Comparison of ENCODE assay signal across 10 mouse cellular contexts in genomic region chr17:27549234-27549633, GRCm38 (mm10). TPM values are rescaled to one million over a fixed set of nuclear protein-coding genes. Genes with fewer than 3 reads are reported as not detected.
A peak's percentile ranks its signal among the peaks of the same experiment; 100 is the strongest.
DNase-seq lines count a peak whose midpoint lies in the region; ATAC-seq and TF ChIP-seq lines count a peak whose summit lies in the region.
"Had no signal": no experiment of that assay in that cellular context is flagged by ENCODE, and none has a peak within 500 bp of the region (broad histone marks: within the 10 kb centered on the region; RNA-seq: fewer than 3 reads in every experiment).

No protein-coding gene starts in this region.

- H3K4me1 ChIP-seq in midbrain, embryonic 10.5 days = peaks cover 49% of the 10 kb centered on the region
- H3K4me1 ChIP-seq in midbrain, embryonic 16.5 days (ENCODE audit: control insufficient read depth, insufficient read depth, low read length) = no peaks in the 10 kb centered on the region
- H3K4me1 ChIP-seq in heart, postnatal 0 days (ENCODE audit: control insufficient read depth, insufficient read depth) = 0 out of 2 replicates have a peak, but pooled peaks cover 5% of the 10 kb centered on the region

- no peak overlapping the region for H3K9ac ChIP-seq in midbrain, embryonic 16.5 days (ENCODE audit: low read depth, low read length)
- no peak overlapping the region for H3K9ac ChIP-seq in heart, postnatal 0 days (replicated peaks; ENCODE audit: low read depth, low read length)
- H3K9ac ChIP-seq: embryonic facial prominence, embryonic 12.5 days; hindbrain, embryonic 15.5 days; lung, embryonic 15.5 days had no signal

- H3K4me2 ChIP-seq in midbrain, embryonic 16.5 days (ENCODE audit: low read length) = no peak overlapping the region
- H3K4me2 ChIP-seq in heart, postnatal 0 days (ENCODE audit: low read depth, low read length) = no peak overlapping the region
- H3K4me2 ChIP-seq: embryonic facial prominence, embryonic 12.5 days; hindbrain, embryonic 15.5 days; lung, embryonic 15.5 days had no signal

- H3K27ac ChIP-seq in midbrain, embryonic 10.5 days (replicated peaks) = peak overlapping the region; percentile 86
- no peak overlapping the region for H3K27ac ChIP-seq in midbrain, embryonic 16.5 days (ENCODE audit: low read length)
- H3K27ac ChIP-seq in heart, postnatal 0 days (ENCODE audit: low read depth) = no peak overlapping the region
- H3K27ac ChIP-seq: embryonic facial prominence, embryonic 12.5 days; hindbrain, embryonic 15.5 days; lung, embryonic 15.5 days had no signal

- DNase-seq in heart, adult 11 months = peak; percentile 95
- no peak for DNase-seq in heart, adult 8-10 months (ENCODE audit: low spot score)
- no peak for DNase-seq in midbrain, embryonic 10.5 days (ENCODE audit: low spot score)
- no peak for DNase-seq in heart, postnatal 0 days (ENCODE audit: low spot score)
- peak; percentile 93 for DNase-seq in retina, postnatal 1 day
- DNase-seq in T-cell, adult 2 months (ENCODE audit: low spot score) = no peak

- peak overlapping the region; percentile 11; the same call in 1 of the 2 replicates for H3K4me3 ChIP-seq in midbrain, embryonic 10.5 days
- H3K4me3 ChIP-seq in midbrain, embryonic 16.5 days (ENCODE audit: low read depth, low read length) = no peak overlapping the region
- H3K4me3 ChIP-seq in heart, postnatal 0 days (ENCODE audit: low read depth, low read length) = no peak overlapping the region
- H3K4me3 ChIP-seq: embryonic facial prominence, embryonic 12.5 days; hindbrain, embryonic 15.5 days; lung, embryonic 15.5 days had no signal

- no peak for TF ChIP-seq EP300 in heart, postnatal 0 days (IDR thresholded peaks at IDR 0.05; ENCODE audit: low read depth)

- no peaks in the 10 kb centered on the region for H3K9me3 ChIP-seq in midbrain, embryonic 10.5 days (replicated peaks)
- no peaks in the 10 kb centered on the region for H3K9me3 ChIP-seq in midbrain, embryonic 16.5 days (replicated peaks; ENCODE audit: control insufficient read depth, low read length, poor library complexity, severe bottlenecking)
- H3K9me3 ChIP-seq in heart, postnatal 0 days (replicated peaks; ENCODE audit: control insufficient read depth, low read length) = no peaks in the 10 kb centered on the region
- H3K9me3 ChIP-seq: embryonic facial prominence, embryonic 12.5 days; hindbrain, embryonic 15.5 days; lung, embryonic 15.5 days had no signal

- no peaks in the 10 kb centered on the region for H3K36me3 ChIP-seq in midbrain, embryonic 10.5 days
- H3K36me3 ChIP-seq in midbrain, embryonic 16.5 days (ENCODE audit: control insufficient read depth, insufficient read depth, low read length) = no peaks in the 10 kb centered on the region
- H3K36me3 ChIP-seq in heart, postnatal 0 days (replicated peaks; ENCODE audit: control insufficient read depth, insufficient read depth, low read length) = no peaks in the 10 kb centered on the region
- H3K36me3 ChIP-seq: embryonic facial prominence, embryonic 12.5 days; hindbrain, embryonic 15.5 days; lung, embryonic 15.5 days had no signal

- no peak for ATAC-seq in midbrain, embryonic 16.5 days
- ATAC-seq in heart, postnatal 0 days (ENCODE audit: insufficient read depth, low read depth) = 0 out of 2 replicates have a peak, but pooled peaks have one; percentile 13

- TF ChIP-seq CTCF in heart, postnatal 0 days (IDR thresholded peaks at IDR 0.05; ENCODE audit: low read depth) = no peak

- WGBS in midbrain, embryonic 10.5 days = 50% methylated on average over 8 of the region's 8 CpGs
- WGBS in midbrain, embryonic 16.5 days = 39% methylated on average over 8 of the region's 8 CpGs
- 56% methylated on average over 8 of the region's 8 CpGs for WGBS in heart, postnatal 0 days

- peaks cover 13% of the 10 kb centered on the region for H3K27me3 ChIP-seq in midbrain, embryonic 10.5 days (ENCODE audit: low read depth, poor library complexity, severe bottlenecking)
- no peaks in the 10 kb centered on the region; the same call in 1 of the 2 replicates for H3K27me3 ChIP-seq in midbrain, embryonic 16.5 days (ENCODE audit: control insufficient read depth, insufficient read depth, low read depth, low read length)
- no peaks in the 10 kb centered on the region for H3K27me3 ChIP-seq in heart, postnatal 0 days (ENCODE audit: control insufficient read depth, insufficient read depth, low read length)
- H3K27me3 ChIP-seq: embryonic facial prominence, embryonic 12.5 days; hindbrain, embryonic 15.5 days; lung, embryonic 15.5 days had no signal

RNA-seq across cellular contexts. Expression of gene Hmga1, which starts 7.1 kb away (rescaled TPM):
- total RNA-seq in heart, adult 8-10 months (2022) = 10 to 100 TPM; 42.6 to 51.1 (median 46.9) TPM
- 620 and 831 TPM in 2 replicates for polyA plus RNA-seq in midbrain, embryonic 10.5 days (2016; fragmentation: Nextera tagmentation; extraction: Ambion mirVana)
- polyA plus RNA-seq in midbrain, embryonic 16.5 days (2015; fragmentation: Nextera tagmentation; extraction: Ambion mirVana) = 124 and 134 TPM in 2 replicates
- total RNA-seq in heart, postnatal 0 days (2014; rRNA removed; ENCODE audit: low replicate concordance) = 108 TPM in 2 replicates
- 56.7 and 59.7 TPM in 2 replicates for polyA plus RNA-seq in heart, postnatal 0 days (2015; fragmentation: Nextera tagmentation; extraction: Ambion mirVana)

RNA-seq across cellular contexts. Expression of gene AI413582, which starts 16.3 kb away (rescaled TPM):
- 10 to 100 TPM in 2 of 4 experiments, 1 to 10 TPM in 2; 6.4 to 10.3 (median 9.9) TPM for total RNA-seq in heart, adult 8-10 months (2022)
- 16.4 and 19.2 TPM in 2 replicates for polyA plus RNA-seq in midbrain, embryonic 10.5 days (2016; fragmentation: Nextera tagmentation; extraction: Ambion mirVana)
- polyA plus RNA-seq in midbrain, embryonic 16.5 days (2015; fragmentation: Nextera tagmentation; extraction: Ambion mirVana) = 55.4 and 65.8 TPM in 2 replicates
- 11.1 and 13.4 TPM in 2 replicates for total RNA-seq in heart, postnatal 0 days (2014; rRNA removed; ENCODE audit: low replicate concordance)
- polyA plus RNA-seq in heart, postnatal 0 days (2015; fragmentation: Nextera tagmentation; extraction: Ambion mirVana) = 18.5 and 20.1 TPM in 2 replicates

RNA-seq across cellular contexts. Expression of gene Grm4, which starts 28.0 kb away (rescaled TPM):
- total RNA-seq in heart, adult 8-10 months (2022) = under 1 TPM in 3 of 4 experiments, not detected in 1; 0.16 to 0.30 (median 0.23) TPM
- 2.8 and 3.5 TPM in 2 replicates for polyA plus RNA-seq in midbrain, embryonic 10.5 days (2016; fragmentation: Nextera tagmentation; extraction: Ambion mirVana)
- polyA plus RNA-seq in midbrain, embryonic 16.5 days (2015; fragmentation: Nextera tagmentation; extraction: Ambion mirVana) = 7.5 and 11.0 TPM in 2 replicates
- total RNA-seq in heart, postnatal 0 days (2014; rRNA removed; ENCODE audit: low replicate concordance) = not detected in 2 replicates
- 0.03 TPM in 1 of 2 replicates, not detected in the other for polyA plus RNA-seq in heart, postnatal 0 days (2015; fragmentation: Nextera tagmentation; extraction: Ambion mirVana)

Comparison
In these comparisons a context has a peak if more than half of its experiments do, and no peak if none do; other contexts are left out.
1. DNase-seq: peak in heart, adult 11 months (single experiment) and retina, postnatal 1 day (single experiment); none in heart, adult 8-10 months (single experiment), midbrain, embryonic 10.5 days (single experiment), heart, postnatal 0 days (single experiment) and T-cell, adult 2 months (single experiment).